Mouse (Mus musculus): ENCODE measurements around the gene Gp9. TPM values are rescaled to one million over a fixed set of nuclear protein-coding genes. Genes with fewer than 3 reads are reported as not detected.
"Not testable (repeated sequence)": the region's sequence is repeated elsewhere in the genome, so short reads cannot be mapped to it uniquely, and the experiment has no call there.

Gp9 gene
- total RNA-seq, 2 experiments from 2014 or later, result not detected

DNA sequence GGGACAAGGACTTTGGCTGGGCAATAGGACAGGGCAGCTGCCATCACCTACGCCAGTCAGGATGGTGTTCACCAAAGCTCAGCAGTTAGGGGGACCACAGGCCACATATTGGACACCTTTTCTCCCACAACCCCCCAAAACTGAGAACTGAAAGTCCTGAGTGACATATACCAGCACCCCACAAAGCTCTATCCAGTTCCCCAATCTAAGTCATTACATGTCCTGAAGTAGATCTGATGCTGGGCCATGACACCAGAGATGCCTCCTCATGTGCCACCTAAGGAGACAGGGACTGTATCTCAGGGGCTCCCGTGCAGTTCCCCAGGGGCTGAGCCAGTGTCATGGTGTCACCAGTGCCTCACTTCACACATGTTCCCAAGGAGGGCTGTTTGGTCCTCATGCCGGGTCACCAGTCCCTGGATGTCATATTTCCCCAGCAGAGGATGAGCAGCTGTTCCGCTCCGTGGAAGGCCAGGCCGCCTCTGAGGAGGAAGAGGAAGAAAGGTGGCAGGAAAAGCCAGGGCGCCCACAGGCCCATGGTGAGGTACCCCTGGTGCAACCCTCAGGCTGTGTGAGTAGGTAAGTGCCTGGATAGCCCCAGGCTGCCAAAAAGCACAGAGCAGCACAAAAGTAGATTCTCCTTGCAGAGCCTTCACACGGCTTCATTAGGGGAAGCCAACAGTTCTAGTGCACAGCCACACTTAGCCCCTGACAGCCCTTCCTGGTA lies 27.5 kb upstream of the Gp9 start:
- no peak for DNase-seq

DNA sequence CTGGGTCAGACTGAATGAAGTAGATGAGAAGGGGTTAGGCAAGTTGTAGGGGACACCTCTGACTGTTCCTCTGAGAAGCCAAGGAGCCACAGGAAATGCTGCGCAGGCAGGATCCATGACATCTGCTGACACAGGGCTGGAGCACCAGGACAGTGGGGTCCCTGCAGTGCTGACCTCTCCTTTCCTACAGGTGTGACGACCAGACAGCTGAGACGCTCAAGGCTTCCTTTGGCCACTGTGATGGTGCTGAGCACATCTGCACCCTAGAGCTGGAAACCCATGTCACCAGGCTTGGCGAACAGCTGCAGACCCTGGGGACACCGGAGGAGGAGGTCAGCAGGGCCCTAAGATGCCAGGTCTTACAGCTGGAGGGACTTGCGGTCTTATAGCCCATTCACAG lies 26.3 kb upstream of the Gp9 start:
- DNase-seq, result no peak

DNA sequence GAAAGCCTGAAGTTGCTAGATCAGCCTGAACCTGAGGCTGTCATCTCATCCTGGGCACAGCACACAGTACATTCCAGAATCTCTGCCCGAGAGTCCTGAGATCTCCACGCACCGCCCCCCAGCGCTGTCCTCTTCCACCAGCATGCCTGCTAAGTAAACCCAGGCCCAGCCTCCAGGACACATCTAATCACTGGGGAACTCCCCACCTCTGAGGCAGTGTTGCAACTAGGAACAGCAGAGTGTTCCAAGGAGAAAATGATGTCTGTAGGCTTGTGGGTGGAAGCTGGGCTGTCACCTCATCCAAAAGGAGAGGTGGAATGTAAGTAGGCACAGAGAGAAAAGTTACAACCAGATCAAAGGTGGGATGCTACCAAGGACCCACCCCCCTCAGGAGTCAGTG lies 22.7 kb upstream of the Gp9 start:
- no peak for DNase-seq

DNA sequence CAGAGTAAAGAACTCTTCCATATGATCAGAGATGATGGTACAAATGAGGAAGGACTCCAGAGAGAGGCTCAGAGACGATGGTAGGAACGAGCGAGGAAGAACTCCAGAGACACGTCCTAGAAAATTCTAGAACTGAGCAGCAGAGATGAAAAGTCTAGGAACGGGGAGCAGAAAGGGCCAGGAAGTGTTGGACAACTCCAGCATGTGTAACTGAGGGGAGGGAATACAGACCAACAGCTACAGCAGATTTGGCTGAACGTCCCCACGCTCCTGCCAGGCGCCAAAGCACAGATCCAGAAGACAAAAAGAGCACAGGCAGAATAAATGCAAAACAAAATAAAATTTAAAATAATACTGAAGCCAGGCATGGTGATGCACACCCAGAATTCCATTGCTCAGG lies 21.0 kb upstream of the Gp9 start:
- DNase-seq, result no peak

DNA sequence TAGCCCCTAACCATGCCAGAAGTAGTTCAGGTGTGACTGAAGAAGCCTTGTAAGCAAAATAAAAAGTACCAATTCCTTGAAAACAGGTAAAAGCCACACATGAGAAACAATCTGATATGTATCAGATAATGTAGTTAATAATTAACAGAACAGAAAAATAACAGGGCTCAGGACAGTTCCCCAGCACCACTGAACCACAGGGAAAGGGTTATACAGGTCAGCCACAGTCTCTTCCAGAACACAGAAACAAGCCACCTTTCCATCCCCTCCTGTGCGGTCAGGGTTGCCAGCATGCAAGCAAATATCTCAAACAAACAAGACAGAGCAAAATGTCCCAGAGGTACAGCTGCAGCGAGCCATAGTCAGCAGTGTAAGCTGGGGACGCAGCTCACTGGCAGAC lies 18.5 kb upstream of the Gp9 start:
- no peak for DNase-seq

DNA sequence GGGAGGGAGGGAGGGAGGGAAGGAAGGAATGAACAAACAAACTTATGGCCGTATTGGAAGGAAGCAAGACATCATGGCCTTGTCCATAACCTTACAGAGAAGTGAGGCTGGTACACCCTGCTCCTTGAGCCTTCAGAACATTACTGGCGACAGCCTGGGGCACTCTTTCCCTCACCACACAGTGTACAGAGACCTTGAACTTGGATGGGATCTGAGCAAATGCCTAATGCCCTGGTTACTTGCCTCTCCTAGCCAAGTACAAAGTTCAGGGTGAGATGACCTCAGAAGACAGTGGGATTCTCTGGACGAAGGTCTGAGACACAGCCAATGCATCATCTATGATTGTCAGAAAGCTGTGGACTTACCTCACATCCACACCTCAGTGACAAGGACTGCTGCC lies 18.0 kb upstream of the Gp9 start:
- DNase-seq, result no peak

DNA sequence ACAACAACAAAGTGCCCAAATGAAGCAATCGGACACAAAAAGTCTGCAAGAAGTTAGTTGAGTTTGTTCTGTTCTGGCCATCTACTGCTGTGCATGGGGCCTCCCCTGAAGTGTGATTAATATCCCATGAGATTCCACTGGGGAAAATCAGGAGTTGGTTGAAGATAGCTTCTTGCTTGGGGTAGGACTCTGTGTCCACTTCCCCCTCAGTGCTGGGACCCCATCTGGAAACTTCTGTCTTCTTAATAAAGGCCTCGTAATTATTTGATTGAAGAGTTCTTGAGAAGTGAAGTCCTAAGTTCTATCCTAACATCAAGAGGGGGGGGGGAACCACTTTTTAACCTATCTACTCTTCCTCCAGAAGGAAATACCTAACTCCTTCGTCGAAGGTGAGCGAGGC lies 15.7 kb upstream of the Gp9 start:
- DNase-seq, result no peak

DNA sequence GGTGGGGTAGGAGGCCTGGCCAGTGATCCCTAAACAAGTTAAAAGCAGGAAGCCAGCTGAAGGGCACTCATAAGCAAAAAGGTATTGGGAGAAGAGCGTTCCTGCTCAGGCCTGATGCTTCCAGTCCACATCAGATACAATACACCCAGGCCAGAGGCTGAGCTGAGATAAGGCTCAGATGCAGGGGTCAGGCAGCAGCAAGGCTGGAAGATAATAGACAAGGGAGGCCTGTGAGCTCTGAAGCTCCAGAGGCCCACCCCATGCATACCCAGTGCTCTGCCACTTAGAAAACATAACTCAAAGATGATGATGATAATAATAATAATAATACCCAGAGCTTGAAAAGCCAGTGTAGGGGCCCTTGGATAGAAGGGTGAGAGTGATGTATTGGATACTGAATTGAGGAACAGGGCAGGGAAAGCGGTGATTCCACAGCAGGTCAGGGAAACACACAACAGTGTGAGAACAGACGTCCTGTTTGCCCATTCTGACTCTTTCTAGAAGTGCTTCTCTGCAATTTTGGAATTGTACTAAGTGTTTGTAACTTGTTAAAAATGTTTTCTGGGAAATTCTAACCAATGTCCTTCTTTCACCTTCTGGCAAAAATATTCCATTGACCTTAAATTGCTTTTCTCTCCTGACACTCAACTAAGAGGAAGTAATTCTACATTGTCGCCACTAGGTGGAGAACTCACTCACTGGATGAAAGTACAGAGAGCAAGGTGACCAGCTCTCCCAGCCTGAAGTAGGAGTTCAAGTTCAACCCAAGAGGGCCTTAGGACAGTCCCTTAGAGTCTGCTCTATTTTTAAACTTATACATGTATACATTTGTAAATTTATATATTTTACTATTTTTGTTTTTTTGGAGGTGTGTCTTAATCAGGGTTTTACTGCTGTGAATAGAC lies 14.2 kb upstream of the Gp9 start:
- no peak for DNase-seq

DNA sequence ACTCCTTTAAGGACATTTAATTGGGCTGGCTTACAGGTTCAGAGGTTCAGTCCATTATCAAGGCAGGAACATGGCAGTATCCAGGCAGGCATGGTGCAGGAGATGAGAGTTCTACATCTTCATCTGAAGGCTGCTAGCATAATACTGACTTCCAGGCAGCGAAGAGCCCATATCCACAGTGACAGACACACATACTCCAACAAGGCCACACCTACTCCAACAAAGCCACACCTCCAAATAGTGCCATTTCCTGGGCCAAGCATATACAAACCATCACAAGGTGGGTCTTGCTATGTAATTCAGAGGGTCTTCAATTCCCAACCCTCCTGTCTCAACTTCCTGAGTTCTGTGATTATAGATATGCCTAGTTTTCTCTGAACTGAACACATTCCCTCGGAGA lies 13.6 kb upstream of the Gp9 start:
- not testable (repeated sequence) for DNase-seq

DNA sequence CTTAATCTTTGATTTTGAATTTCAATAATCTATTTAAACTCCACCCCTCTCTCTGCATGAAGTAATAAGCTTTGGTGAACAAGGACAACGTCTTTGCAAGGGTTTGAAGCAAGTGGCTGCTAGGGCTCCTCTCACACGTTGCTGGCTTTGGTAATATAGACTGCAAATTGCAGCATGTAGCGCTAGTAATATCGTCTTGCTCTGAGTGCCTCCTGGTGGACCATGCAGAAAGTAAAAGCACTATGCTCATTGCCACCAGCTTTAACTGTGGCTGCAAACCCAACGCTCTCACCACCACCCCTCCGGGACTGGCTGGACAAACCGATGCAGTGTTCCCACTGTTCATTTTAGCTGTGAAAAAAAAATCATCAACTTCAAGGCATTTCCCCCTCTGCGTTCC lies 7.2 kb upstream of the Gp9 start:
- no peak for DNase-seq

DNA sequence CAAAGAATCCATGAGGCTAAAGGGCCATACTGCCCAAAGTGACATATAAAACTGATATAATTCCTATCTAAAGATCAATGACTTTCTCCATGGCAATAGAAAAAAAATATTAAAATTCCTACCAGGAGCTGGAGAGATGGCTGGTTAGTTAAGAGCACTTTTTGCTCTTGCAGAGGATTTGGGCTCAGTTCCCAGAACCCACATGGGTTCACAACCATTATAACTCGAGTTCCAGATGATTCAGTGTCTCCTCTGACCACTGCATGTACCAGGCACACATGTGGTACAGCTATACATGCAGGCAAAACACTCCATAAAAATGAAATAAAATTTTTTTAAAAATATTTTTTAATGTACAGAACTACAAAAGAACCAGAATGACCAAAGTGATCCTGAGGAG lies 3.4 kb upstream of the Gp9 start:
- no peak for DNase-seq

DNA sequence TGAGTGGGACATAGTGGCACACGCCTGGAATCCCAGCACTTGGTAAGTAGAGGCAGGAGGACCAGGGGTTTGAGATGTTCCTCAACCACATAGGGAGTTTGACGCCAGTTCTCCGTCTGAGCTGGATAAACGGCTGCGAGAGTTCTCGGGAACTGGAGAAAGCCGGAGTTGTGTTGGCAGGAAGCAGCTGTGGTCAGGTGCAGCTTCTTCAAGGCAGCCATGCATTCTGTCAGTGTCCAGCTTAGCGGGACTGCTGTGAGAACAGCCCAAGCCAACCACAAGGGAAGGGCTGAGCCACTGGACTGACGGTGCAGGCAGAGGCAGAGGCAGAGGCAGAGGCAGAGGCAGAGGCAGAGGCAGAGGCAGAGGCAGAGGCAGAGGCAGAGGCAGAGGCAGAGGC lies 3.0 kb upstream of the Gp9 start:
- no peak for DNase-seq

DNA sequence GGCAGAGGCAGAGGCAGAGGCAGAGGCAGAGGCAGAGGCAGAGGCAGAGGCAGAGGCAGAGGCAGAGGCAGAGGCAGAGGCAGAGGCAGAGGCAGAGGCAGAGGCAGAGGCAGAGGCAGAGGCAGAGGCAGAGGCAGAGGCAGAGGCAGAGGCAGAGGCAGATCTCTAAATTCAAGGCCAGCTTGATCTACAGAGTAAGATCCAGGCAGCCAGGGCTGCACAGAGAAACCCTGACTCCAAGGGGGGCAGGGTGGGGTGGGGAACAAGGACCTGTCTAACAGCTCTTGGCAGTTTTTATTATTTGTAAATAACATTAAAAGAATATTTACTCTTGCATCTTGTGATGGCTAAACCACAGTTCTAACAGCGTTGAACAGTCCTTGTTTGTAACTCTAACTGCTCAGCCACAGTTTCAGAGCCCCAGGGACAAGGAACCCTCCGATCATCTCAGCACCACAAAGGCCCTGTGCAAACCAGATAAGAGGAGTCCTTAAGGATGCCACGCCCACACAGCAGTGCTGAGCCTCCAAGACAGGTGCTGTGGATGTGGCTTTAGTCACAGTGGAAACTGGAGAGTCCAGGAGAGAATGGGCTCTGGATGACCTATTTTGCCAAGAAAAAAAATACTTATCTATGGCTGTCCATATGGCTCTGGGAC lies 2.2 kb upstream of the Gp9 start:
- no peak for DNase-seq

DNA sequence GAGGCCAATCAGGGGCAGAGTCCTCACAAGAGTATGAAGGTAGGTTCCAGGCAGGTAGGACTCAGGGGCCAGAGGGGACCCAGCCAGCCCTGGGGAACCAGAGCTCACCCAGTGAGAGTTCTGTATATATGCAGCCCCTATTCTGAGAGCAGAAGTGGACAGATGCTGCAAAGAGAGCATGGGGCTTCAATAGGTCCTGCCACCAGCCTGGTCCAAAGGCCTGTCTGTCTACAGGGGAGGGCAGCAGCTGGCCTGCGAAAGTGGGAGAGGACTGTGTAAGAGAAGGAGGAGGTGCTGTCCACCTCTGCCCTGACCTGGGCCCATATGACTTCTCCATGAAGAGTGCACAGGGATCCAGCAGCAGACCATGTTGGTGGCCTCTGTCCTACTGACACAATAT lies 1.2 kb upstream of the Gp9 start:
- no peak for DNase-seq

DNA sequence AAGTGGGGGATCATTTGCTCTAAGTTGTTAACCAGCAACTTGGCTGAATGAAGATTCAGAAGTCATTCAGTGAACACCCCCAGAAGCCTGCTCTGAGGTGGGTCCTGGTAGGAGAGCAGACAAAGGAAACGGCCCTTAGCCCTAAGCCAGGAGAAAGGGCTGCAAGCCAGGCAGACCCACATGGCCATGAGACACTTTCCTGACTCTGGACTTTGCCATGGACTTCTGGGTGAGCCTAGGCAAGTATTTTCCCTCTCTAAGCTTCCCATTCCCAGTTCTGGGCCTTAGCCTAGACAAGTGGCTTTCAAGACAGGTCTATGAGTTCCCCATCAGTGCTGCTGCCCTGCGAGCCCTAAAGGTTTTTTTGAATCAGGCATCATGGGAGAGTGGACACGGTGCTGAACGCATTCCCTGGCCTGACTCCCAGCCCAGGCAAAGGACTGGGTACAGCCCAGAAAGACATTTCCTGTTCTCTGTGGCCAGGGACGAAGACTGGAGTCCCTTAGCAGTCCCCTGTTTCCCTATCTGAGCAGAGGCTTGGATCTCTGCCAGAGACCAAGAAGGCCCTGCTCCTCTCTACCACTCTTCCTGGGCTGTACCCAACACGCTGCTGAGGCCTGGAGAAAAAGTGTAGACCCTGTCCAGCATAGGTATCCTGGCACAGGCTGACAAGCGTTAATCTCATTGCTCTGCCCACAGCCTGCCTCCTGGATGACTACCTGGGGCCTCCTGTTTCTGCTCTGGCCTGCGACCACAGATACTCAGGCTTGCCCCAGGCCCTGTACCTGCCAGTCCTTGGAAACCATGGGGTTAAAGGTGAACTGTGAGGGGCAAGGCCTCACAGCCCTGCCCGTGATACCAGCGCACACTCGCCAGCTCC lies 662 bp downstream of the Gp9 start:
- no peak for DNase-seq

DNA sequence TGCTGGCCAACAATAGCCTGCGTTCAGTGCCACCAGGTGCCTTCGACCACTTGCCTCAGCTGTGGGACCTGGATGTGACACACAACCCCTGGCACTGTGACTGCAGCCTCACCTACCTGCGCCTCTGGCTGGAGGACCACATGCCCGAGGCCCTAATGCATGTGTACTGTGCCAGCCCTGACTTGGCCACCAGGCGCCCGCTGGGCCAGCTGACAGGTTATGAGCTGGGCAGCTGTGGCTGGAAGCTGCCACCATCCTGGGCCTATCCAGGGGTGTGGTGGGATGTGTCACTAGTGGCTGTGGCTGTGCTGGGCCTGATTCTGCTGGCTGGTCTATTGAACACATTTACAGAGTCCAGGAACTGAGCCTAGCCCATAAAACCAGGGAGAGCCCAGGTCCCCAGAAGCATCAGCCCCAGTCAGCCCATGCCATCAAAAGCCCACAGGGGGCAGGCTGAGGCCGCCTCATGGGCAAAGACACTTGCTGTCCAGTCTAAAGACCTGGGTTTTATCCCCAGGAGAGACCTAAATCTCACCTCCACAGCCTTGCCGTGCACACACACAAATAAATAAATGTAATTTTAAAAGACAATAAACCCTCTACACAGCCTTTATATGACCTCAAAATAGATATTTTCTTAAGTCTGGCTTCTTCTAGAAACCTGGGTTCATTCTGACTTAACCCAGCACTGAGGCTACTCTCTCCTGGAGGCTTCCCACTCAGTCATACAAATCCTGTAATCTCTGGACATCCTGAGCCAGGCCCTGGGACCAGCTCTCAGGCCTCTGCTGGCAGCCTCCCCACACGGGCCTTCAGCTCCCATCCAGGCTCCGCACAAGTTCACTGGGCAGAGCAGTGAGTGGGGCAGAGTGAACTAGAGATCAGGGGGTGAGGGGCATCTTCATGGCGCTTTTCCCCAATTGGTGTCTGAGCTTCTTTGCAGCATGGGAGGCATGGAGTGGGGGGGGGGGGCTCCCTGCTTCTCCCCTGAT lies 1.6 kb downstream of the Gp9 start:
- DNase-seq, result no peak

DNA sequence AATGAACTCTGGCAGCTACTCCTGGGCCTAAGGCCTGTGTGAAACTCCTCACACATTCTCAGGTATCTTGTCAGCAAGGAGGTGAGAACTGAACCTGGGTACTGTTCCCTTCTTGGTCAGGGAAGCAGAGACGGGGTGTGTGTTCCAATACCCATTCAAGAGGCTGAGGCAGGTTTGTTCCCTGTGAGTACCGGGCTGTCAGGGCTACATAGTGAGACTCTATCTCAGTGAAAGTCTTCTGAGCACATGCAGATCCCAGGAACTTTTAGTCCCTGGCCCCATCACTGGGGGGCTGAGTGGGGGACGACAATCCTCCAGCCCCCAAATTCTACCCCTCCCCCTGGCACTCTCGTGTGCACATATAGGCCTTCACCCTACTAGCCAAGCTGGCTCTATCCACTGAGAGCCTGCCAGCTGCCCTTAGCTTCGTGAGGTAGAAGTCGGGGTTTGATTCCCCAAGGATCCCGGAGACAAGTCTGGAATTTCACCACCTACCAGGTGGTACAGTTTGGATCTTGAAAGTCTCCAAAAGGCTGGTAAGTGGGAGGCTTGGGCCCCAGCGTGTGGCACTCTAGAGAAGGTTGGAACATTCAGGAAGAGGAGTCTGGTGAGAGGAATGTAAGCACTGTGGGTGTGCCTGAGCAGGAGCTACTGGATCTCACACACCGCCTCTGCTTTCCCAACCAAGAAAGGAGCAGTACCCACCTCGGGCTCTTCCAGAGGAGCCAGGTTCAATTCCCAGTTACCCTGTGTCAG lies 2.9 kb downstream of the Gp9 start:
- DNase-seq, result no peak

DNA sequence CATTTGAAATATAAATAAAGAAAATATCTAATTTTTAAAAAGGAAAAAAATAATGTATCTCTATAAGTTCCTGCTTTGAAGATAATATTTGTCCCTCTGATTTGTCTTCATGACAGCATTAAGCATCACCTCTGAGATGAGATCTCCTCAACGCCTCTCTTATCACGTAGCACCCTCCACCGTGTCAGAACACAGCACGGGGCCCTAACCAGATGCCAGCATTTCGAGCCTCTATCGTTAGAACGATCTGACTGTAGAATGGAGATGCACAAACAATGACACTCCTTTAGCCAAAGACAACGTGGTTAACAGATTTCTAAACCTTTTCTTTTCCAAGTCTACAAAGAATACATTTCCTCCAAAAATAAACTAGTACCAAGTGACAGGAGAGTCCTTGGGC lies 6.2 kb downstream of the Gp9 start:
- no peak for DNase-seq

DNA sequence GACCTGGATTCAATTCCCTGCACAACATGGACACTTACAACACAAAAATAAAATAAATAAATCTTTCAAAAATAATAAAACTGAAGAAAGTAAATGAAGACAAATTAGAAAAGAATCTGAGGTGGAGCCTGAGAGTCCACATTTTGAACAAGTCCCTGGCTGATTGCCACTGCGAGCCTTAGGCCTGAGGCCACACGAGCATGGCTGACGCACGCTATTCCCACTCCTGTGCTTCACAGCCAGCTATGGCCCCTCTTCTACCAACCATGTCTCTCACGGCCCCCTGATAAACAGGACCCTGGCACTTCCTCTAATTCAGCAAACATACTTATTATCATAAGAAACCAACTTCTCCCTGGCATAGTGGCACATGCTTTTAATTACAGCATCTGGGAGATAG lies 8.7 kb downstream of the Gp9 start:
- DNase-seq, result no peak

Measured in gastrocnemius, postnatal 25 days (tissue).